Mouse (Mus musculus) layer of hippocampus, adult 9-11 months (tissue): ENCODE data around the gene Kdm5d.
A peak's percentile ranks its signal among the peaks of the same experiment; 100 is the strongest.

Experiments used
- DNase-seq: peaks from one replicate; pipeline ENCODE4 v3.0.0; 2022

Gene Kdm5d

DNA sequence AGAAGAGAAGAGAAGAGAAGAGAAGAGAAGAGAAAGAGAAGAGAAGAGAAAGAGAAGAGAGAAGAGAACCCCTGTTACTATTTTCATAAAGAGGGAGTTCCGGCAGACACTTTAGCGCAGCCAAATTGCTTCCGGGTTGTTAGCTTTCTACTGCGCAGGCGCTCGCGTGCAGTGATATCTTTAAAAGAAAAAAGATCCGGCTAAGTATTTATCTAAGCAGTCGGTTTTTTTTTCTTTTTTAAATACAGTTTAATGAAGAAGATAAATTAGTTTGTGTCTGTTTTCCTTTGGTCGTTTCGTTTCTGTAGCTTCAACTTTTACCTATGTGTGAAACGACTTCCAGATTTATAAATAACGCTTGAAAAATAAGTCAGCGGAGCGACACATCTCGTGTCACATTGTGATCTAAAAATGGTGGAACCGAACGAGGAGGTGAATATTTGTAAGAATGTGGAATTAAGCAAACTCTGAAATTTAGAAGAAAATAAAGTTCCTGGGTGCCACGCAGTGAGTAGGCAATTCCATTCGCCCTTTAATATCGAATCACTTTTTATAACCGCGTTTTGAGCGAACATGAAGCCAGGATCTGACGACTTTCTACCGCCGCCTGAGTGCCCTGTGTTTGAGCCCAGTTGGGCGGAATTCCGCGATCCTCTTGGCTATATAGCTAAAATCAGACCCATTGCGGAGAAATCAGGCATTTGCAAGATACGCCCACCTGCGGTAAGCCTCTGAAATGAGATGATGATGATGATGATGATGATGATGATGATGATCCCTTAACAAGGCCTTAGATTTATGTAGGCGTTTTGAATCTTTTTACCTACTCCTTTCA, at the start of gene Kdm5d:
Gene Kdm5d (plus strand): TSS at position 396 of the 835 bp plus-strand sequence.
- DNase-seq = peak; percentile 46

DNA sequence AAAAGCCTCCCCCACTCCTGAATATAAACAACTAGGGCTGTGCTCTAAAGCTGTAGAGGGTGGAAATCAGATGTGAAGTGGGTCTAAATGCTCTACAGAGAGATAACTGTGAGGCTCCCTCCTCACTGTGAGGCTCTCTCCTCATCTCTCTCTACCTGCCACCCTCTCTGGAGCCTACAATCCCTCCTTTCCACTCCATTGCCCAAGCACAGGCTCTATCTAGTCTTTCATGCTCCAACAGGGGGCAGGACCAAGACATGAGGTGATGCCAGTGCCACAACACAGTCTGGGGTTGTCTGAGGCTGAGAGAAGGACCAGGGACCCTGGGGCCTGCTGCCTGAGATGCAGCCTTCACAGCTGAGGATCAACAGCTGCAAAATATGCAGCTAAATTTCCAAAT, 25.2 kb upstream of the Kdm5d start:
- no peak for DNase-seq

- peak; percentile 1 for DNase-seq
Measured at GRCm38 (mm10) chrY:872855-873549, 24.6 kb upstream of the Kdm5d start.
